Mouse (Mus musculus): ENCODE measurements around the gene Tmem114. TPM values are rescaled to one million over a fixed set of nuclear protein-coding genes. Genes with fewer than 3 reads are reported as not detected.

The Tmem114 gene
- total RNA-seq, 2 experiments from 2014 or later: not detected

DNA sequence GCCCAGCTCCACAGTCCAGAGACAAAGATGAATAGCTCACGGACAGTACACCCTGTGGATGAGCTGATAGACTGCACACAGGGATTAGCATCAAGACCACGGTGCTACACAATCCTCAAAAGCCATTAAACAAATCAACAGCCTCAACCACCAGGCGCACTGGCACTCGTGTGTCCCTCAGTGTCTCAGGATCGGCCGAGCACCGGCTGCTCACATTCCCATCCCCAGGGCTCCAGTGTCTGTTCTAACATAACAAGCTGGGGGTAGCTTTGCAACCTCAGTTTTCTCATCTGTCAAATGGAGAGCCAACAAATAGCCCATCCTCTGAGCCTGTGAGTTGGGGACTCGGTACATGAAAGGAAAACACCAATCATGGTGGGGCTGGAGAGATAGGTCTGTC is 11.5 kb downstream of the Tmem114 start:
- DNase-seq: no peak
- intact Hi-C loops (cut with DNase I): loop anchor here (2.0 to 10.0 kb wide), 3 partner anchors 59 to 451 kb away; partner anchors contain the start of gene Mettl22

DNA sequence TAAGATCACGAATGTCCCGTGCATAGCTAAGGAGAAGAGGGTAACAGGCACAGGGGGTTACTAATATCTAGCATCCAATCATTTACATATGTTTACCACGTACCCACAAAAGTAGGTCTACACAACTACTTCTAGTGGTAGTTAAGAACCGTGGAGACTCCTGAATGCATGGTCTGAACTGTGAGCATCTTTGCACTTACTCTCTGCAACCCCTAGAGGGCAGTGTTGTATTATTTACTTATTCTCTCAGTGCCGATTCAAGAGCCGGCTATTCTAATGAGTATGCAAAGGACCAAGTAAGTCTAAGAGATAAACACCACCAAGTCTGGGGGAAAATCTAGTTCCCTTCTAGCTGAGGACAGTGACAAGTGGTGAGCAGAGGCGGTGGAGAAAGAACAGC is 12.7 kb downstream of the Tmem114 start:
- intact Hi-C loops (cut with DNase I): loop anchor here (1.0 to 10.0 kb wide), 4 partner anchors 60 to 453 kb away; partner anchors contain the start of gene Mettl22
- peak; percentile 36 to 63 for DNase-seq

DNA sequence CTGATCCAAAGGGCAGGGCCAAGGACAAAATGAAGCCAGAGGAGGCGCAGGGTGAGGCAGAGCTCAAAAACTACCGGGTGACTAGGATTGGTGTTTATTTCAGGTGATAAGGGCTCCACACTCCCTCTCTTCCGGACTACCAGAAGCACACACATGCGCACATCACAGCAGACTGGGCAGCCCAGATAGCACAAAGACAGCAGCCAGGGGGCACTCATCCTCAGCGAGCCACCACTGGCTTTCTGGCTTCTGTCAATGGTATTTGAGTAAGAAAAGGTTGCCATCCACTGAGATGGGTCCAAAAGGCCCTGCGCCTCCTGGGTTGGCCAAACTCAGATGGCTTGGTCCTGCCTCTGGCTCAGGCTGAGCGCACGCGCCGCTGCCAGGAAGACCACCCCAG is 15.7 kb downstream of the Tmem114 start:
- no peak for DNase-seq
- intact Hi-C loops (cut with DNase I): loop anchor here (10.0 kb wide), 1 partner anchor 356 kb away; no protein-coding TSS in a partner anchor

DNA sequence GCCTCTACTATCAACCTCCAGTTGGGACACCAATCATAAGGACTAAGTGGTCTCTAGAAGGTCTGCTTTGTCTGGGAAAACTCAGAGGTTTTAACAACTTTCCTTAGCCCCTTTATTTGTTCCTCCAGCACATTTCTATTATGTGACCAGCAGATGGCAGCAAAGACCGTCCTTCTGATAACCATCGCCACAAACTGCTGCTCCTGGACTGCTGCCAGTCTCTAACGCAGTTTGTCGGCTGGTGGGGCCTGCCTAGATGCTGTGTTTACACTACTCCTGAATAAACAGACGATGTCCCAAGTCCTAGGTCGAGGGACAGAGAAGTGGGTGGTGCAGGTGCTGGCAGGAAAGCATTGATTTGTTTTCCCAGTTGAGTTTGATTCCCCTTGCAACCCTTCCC is 18.2 kb downstream of the Tmem114 start:
- DNase-seq: peak; percentile 58 to 76
- intact Hi-C loops (cut with DNase I): loop anchor here (1.0 to 10.0 kb wide), 2 partner anchors 270 to 358 kb away; no protein-coding TSS in a partner anchor

DNA sequence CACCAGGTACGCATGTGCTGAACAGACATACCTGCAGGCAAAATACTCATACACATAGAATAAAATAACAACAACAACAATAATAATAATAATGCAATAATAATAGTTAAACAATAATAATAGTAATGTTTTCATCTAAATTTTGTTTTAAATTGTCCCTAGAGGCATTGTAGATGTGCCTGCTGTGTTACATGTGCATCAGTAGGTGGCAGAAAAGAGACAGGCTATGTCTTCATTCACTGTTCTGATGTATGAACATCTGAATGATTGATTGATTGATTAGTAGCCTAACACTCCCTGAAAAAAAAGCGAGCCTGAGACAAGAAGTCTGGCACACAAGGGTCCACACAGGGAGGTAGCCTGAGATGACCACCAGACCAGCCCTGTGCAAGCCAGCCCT is 22.3 kb downstream of the Tmem114 start:
- intact Hi-C loops (cut with DNase I): loop anchor here (10.0 kb wide), 1 partner anchor 362 kb away; no protein-coding TSS in a partner anchor
- DNase-seq: no peak

DNA sequence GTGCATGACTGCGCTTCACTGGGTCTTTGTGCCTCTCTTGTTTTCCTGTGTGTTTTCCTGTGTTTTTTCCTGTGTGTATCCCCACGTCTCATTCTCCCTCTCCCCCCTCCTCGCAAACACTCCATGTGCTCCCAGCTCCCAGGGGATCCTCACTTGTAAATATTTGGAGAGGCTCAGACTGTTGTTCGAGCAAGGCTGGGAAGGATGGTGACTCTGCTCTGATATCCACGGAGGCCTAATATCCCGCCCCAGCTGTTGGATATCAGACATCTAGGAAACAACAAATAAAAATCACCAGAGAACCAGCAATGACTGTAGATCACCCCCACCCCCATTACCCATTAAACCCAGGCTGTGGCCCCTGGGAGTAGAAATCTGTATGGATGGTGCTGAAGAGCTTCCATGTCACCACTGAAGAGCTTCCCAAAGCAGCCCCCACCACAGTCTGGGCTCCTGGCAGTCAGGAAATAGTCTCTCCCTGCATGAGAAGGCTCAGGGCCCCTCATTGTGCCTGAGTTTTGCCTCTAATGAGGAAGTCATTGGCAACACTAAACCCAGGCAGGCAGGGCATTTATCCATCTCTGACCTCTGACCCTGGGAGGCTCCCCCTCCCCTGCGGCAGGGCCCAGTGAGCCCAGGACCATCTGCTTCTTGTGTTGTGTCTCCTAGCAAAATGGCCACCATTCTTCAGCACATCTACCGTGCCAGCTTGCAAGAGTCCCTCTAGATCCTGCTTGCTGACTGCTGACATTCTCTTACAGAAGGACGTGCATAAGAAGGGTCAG is 23.6 kb downstream of the Tmem114 start:
- intact Hi-C loops (cut with DNase I): loop anchor here (10.0 kb wide), 1 partner anchor 363 kb away; no protein-coding TSS in a partner anchor
- DNase-seq: no peak

DNA sequence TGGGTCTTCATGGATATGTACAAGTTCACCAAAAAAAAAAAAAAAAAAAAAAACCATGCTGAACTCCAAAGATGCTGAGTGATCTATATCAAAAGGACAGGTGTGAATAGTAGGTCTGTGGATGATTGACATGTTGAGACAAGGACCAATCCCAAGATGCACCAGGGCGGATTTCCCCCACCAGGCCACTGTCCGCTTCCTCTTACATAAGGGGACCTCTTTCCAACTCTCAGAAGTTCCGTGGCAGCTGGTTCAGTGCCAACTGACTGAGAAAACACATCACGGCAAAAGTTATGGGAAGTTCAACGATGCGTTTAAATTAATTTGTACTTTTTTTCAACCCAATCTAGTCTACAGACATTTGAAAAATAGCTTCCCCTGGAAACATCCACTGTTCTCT is 25.1 kb downstream of the Tmem114 start:
- intact Hi-C loops (cut with DNase I): loop anchor here (10.0 kb wide), 1 partner anchor 365 kb away; no protein-coding TSS in a partner anchor
- DNase-seq: no peak

DNA sequence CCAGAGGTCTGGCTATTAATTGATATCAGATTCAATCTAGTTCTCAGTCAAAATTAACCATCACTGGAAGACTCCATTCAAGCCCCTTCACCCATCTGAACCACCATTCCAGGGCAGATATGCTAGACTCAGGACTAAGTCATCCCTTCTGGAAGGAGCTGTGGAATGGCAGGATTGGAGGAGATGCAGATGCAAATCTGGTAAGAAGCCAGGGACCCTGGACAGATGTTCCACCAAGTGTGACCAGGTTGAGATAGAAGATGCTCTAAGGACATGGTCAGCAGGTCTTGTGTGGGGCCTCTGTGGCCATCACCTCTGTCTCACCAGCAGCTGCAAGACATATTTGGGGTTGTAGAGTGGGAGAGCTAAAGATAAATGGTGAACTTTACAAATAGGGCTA is 30.0 kb downstream of the Tmem114 start:
- intact Hi-C loops (cut with DNase I): no loop called here
- no peak for DNase-seq

DNA sequence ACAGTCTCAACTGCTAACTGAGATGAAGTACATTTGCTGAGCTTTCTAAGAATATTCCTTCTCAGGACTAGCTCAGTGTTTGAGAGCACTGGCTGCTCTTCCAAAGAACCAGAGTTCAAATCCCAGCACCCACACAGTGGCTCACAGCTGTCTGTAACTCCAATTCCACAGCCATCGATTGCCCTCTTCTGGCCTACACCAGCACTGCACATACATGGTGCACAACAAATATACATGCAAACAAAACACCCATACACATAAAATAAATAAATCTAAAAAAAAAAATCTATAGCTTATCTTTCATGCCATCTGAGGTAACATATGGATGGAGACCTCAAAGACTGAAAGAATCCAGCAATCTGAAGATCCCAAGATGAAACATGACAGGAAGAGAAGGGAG is 36.4 kb downstream of the Tmem114 start:
- no peak for DNase-seq
- intact Hi-C loops (cut with DNase I): no loop called here

DNA sequence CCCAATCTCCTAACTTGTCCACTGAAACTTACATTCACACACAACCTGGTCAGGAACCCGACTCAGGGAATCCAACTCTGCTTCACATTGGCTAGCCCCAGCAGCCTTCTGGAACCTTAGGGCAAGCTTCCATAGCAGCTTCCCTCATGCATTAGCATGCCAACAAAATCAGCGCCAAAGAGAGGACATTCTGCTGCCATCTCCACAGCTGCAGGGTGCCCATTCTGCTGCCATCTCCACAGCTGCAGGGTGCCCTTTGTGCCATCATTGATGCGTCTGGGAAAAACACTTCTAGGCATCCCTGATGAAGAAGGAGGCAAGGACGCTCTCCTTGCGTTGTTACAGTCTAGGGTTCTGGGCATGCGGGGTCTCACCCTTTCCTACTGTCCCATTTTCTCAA is 38.5 kb downstream of the Tmem114 start:
- DNase-seq: no peak
- intact Hi-C loops (cut with DNase I): no loop called here

DNA sequence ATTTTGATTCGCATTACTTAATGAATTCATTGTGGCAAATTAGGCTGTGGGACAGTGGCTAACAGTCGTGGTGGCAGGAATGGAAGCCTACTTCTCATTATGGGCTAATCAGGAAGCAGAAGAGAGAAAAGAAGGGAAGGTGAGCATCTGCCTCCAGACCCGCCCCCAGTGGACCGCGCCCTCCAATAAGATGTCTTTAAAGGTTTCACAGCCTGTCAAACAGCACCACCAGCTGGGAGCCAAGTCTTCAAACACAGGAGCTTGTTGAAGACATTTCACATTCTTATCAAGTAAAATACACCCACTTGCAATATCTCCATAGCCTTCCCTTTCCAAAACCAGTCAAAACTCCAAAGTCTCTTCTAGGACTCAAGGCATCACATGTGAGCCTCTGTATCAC is 39.3 kb downstream of the Tmem114 start:
- intact Hi-C loops (cut with DNase I): no loop called here
- DNase-seq: no peak

DNA sequence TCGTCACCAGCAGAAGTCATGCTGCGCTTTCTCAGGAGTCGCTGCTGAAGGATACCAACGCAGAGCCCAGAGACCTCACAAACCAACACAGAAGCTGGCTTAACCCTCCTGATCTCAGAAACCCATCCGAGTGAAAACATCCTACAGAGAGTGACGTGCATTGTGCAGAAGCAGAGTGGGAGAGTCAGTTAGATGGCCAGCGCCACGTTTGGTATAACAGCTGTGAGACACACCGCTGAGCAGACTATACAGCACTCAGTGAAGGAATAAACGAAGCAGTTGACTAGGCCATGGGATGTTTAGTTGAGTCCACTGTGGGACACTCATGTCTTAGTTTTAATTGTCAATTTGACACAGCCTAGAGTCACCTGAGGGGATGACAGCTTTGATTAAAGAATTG is 40.2 kb downstream of the Tmem114 start:
- no peak for DNase-seq
- intact Hi-C loops (cut with DNase I): no loop called here

DNA sequence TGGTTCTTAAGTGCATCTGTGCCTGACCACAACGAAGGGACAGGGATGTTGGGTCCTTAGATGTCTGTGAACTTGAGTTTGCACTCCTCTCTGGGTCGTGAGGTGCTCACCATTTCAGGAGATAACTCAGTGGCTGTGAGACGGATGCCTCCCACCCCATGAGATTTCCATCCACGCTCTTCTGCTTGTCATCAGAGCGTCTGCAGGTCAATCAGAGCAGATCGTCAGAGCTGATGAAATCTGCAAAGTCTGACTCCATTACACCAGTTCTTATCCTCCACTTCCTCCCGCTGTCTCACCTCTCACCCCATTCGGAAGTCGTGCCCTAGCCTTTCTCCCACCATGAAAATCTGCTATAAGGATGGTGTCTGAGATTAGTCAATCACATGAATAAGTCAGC is 41.5 kb downstream of the Tmem114 start:
- intact Hi-C loops (cut with DNase I): no loop called here
- DNase-seq: no peak

DNA sequence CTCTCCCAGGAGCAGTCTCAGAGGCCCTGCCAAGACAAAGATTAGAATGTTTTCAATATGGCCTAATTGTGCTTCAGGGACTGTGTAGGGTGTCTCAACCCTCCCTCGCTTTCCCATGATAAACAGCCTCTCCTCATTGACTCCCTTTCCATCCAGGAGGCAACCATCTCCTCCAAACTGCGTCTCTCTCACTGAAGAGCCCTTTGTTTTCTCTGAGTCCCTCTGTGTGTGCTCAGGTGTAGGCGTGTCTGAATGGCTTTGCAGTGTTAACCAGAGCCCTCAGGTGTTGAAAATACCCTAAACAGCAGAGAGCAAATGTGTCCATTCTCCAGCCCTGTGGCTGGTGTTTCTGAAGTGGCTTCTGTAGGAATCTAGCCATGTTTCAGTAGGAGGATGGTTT is 61.9 kb downstream of the Tmem114 start:
- intact Hi-C loops (cut with DNase I): no loop called here
- no peak for DNase-seq

Other genes starting within 250 kb of the Tmem114 start
- 10 to 100 TPM; 28.2 to 30.0 TPM for gene Mettl22, start 45.7 kb upstream of the Tmem114 start, total RNA-seq (2021)
- gene Abat, start 88.3 kb upstream of the Tmem114 start, total RNA-seq (2021): 1 to 10 TPM; 4.8 to 6.0 TPM
- 10 to 100 TPM; 36.7 to 38.8 TPM for gene Pmm2, start 212.5 kb upstream of the Tmem114 start, total RNA-seq (2021)
- 10 to 100 TPM; 14.2 to 15.2 TPM for gene Tmem186, start 212.6 kb upstream of the Tmem114 start, total RNA-seq (2021)
- gene Carhsp1, start 247.0 kb upstream of the Tmem114 start, total RNA-seq (2021): 10 to 100 TPM; 37.9 to 40.1 TPM